12 mouse cellular contexts compared by ENCODE assay signal in the genomic region with DNA sequence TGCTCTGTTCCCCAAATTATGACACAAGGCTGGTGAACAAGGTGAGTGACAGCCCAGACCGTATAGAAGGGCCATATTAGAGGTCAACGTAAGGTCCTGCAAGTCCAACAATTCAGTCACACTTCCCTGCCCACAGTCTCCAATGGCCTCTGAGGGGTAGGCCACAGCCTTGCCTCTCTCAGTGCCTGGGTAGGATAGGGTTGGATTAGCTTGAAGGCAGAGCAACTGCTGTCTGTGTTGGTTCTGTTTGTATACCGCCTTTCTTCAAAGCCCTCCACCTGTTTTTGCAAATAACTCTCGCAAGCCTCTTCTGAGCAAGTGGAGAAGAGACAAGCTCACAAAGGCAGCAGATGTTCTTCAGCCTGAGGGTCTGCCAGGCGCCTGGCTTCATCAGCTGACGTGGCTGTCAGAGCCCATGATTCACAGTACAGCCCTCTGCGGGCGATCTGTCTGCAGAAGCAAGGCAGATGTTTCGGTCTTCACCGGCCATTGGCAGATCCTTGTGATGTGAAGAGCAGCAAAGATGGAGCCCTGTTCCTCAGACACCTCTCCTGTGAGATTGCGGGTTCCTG.
DNase-seq lines count a peak whose midpoint lies in the region; ATAC-seq and TF ChIP-seq lines count a peak whose summit lies in the region.
"Had no signal": no experiment of that assay in that cellular context is flagged by ENCODE, and none has a peak within 500 bp of the region (broad histone marks: within the 10 kb centered on the region; RNA-seq: fewer than 3 reads in every experiment).

No protein-coding gene starts in this region.

- no peak overlapping the region for H3K27ac ChIP-seq in forebrain, embryonic 13.5 days
- no peak overlapping the region for H3K27ac ChIP-seq in forebrain, embryonic 12.5 days
- no peak overlapping the region for H3K27ac ChIP-seq in midbrain, embryonic 13.5 days
- no peak overlapping the region for H3K27ac ChIP-seq in midbrain, embryonic 10.5 days (replicated peaks)
- no peak overlapping the region for H3K27ac ChIP-seq in limb, embryonic 15.5 days
- 0 out of 2 replicates have a peak overlapping the region, but pooled peaks have one; percentile 45 for H3K27ac ChIP-seq in stomach, postnatal 0 days (replicated peaks)
- H3K27ac ChIP-seq: limb, embryonic 12.5 days had no signal

- no peak overlapping the region for H3K9ac ChIP-seq in forebrain, embryonic 13.5 days
- no peak overlapping the region for H3K9ac ChIP-seq in forebrain, embryonic 12.5 days
- H3K9ac ChIP-seq in midbrain, embryonic 13.5 days (replicated peaks): no peak overlapping the region
- H3K9ac ChIP-seq in limb, embryonic 15.5 days: no peak overlapping the region
- no peak overlapping the region for H3K9ac ChIP-seq in stomach, postnatal 0 days (ENCODE audit: low read length)
- H3K9ac ChIP-seq: limb, embryonic 12.5 days had no signal

- H3K4me2 ChIP-seq in forebrain, embryonic 13.5 days: no peak overlapping the region
- no peak overlapping the region for H3K4me2 ChIP-seq in forebrain, embryonic 12.5 days
- H3K4me2 ChIP-seq in midbrain, embryonic 13.5 days (replicated peaks): no peak overlapping the region
- no peak overlapping the region for H3K4me2 ChIP-seq in limb, embryonic 15.5 days
- H3K4me2 ChIP-seq in stomach, postnatal 0 days (replicated peaks; ENCODE audit: low read depth): no peak overlapping the region
- H3K4me2 ChIP-seq: limb, embryonic 12.5 days had no signal

- no peak for TF ChIP-seq EP300 in stomach, postnatal 0 days (optimal IDR thresholded peaks at IDR 0.05)

- no peak overlapping the region for H3K4me3 ChIP-seq in forebrain, embryonic 13.5 days
- no peak overlapping the region for H3K4me3 ChIP-seq in forebrain, embryonic 12.5 days (replicated peaks)
- no peak overlapping the region for H3K4me3 ChIP-seq in midbrain, embryonic 13.5 days (replicated peaks)
- H3K4me3 ChIP-seq in midbrain, embryonic 10.5 days: no peak overlapping the region
- H3K4me3 ChIP-seq in limb, embryonic 15.5 days: no peak overlapping the region
- no peak overlapping the region for H3K4me3 ChIP-seq in stomach, postnatal 0 days (ENCODE audit: low read depth, low read length)
- H3K4me3 ChIP-seq: erythroblast, embryonic 14.5 days; limb, embryonic 12.5 days had no signal

- no peaks in the 10 kb centered on the region for H3K9me3 ChIP-seq in forebrain, embryonic 13.5 days (replicated peaks)
- no peaks in the 10 kb centered on the region for H3K9me3 ChIP-seq in forebrain, embryonic 12.5 days
- H3K9me3 ChIP-seq in midbrain, embryonic 13.5 days: no peaks in the 10 kb centered on the region
- peaks cover 3% of the 10 kb centered on the region; the same call in 1 of the 2 replicates for H3K9me3 ChIP-seq in midbrain, embryonic 10.5 days (replicated peaks)
- no peaks in the 10 kb centered on the region for H3K9me3 ChIP-seq in limb, embryonic 15.5 days
- no peaks in the 10 kb centered on the region for H3K9me3 ChIP-seq in stomach, postnatal 0 days (ENCODE audit: control insufficient read depth, low read length)

- TF ChIP-seq CTCF in stomach, postnatal 0 days (IDR thresholded peaks at IDR 0.05; ENCODE audit: low read depth): no peak

- H3K4me1 ChIP-seq in forebrain, embryonic 13.5 days: peaks cover 5% of the 10 kb centered on the region; the same call in 1 of the 2 replicates
- H3K4me1 ChIP-seq in forebrain, embryonic 12.5 days: peaks cover 10% of the 10 kb centered on the region; the same call in 1 of the 2 replicates
- H3K4me1 ChIP-seq in midbrain, embryonic 13.5 days (replicated peaks): peaks cover 13% of the 10 kb centered on the region
- peaks cover 23% of the 10 kb centered on the region for H3K4me1 ChIP-seq in midbrain, embryonic 10.5 days
- peaks cover 11% of the 10 kb centered on the region for H3K4me1 ChIP-seq in limb, embryonic 15.5 days
- peaks cover 2% of the 10 kb centered on the region; the same call in 1 of the 2 replicates for H3K4me1 ChIP-seq in stomach, postnatal 0 days (replicated peaks; ENCODE audit: control insufficient read depth, insufficient read depth)

- no peaks in the 10 kb centered on the region for H3K27me3 ChIP-seq in forebrain, embryonic 13.5 days
- no peaks in the 10 kb centered on the region for H3K27me3 ChIP-seq in forebrain, embryonic 12.5 days
- no peaks in the 10 kb centered on the region for H3K27me3 ChIP-seq in midbrain, embryonic 13.5 days
- H3K27me3 ChIP-seq in midbrain, embryonic 10.5 days (ENCODE audit: low read depth, poor library complexity, severe bottlenecking): no peaks in the 10 kb centered on the region
- H3K27me3 ChIP-seq in limb, embryonic 15.5 days: no peaks in the 10 kb centered on the region
- no peaks in the 10 kb centered on the region for H3K27me3 ChIP-seq in stomach, postnatal 0 days (ENCODE audit: control insufficient read depth, insufficient read depth, low read length)
- H3K27me3 ChIP-seq: limb, embryonic 12.5 days had no signal

- DNase-seq in midbrain, embryonic 10.5 days (ENCODE audit: low spot score): no peak
- DNase-seq in stomach, postnatal 0 days (ENCODE audit: low spot score): no peak
- no peak for DNase-seq in spleen, postnatal 14 days (ENCODE audit: low spot score in 2 of 2)
- DNase-seq in lung, postnatal 36 days: no peak
- DNase-seq: adrenal gland, postnatal 10 days; cerebellum, adult 18-20 months had no signal

- WGBS in forebrain, embryonic 13.5 days: 80% methylated on average over 11 of the region's 11 CpGs
- WGBS in forebrain, embryonic 12.5 days: 82% methylated on average over 11 of the region's 11 CpGs
- 72% methylated on average over 11 of the region's 11 CpGs for WGBS in midbrain, embryonic 13.5 days
- WGBS in midbrain, embryonic 10.5 days: 85% methylated on average over 11 of the region's 11 CpGs
- 61% methylated on average over 11 of the region's 11 CpGs for WGBS in limb, embryonic 15.5 days
- 61% methylated on average over 11 of the region's 11 CpGs for WGBS in stomach, postnatal 0 days

- no peaks in the 10 kb centered on the region for H3K36me3 ChIP-seq in forebrain, embryonic 13.5 days (ENCODE audit: poor library complexity, severe bottlenecking)
- no peaks in the 10 kb centered on the region for H3K36me3 ChIP-seq in forebrain, embryonic 12.5 days (replicated peaks)
- H3K36me3 ChIP-seq in midbrain, embryonic 13.5 days: no peaks in the 10 kb centered on the region
- H3K36me3 ChIP-seq in midbrain, embryonic 10.5 days: no peaks in the 10 kb centered on the region
- no peaks in the 10 kb centered on the region for H3K36me3 ChIP-seq in limb, embryonic 15.5 days
- no peaks in the 10 kb centered on the region for H3K36me3 ChIP-seq in stomach, postnatal 0 days (ENCODE audit: control insufficient read depth, insufficient read depth, low read length)
- H3K36me3 ChIP-seq: limb, embryonic 12.5 days had no signal

- ATAC-seq in forebrain, embryonic 13.5 days: peak; percentile 69
- no peak for ATAC-seq in forebrain, embryonic 12.5 days (ENCODE audit: low FRiP score)
- ATAC-seq in midbrain, embryonic 13.5 days: peak; percentile 38; the same call in 1 of the 2 replicates
- ATAC-seq in limb, embryonic 15.5 days (ENCODE audit: insufficient number of reproducible peaks, low FRiP score, low TSS enrichment, low read depth): 0 out of 2 replicates have a peak, but pooled peaks have one; percentile 41
- 0 out of 2 replicates have a peak, but pooled peaks have one; percentile 6 for ATAC-seq in stomach, postnatal 0 days (ENCODE audit: low FRiP score, low TSS enrichment)
